Mouse (Mus musculus): ENCODE data around the gene Gm20388. TPM values are rescaled to one million over a fixed set of nuclear protein-coding genes. Genes with fewer than 3 reads are reported as not detected.

The Gm20388 gene
- polyA plus RNA-seq, 1 experiment from 2014 or later: not detected

DNA sequence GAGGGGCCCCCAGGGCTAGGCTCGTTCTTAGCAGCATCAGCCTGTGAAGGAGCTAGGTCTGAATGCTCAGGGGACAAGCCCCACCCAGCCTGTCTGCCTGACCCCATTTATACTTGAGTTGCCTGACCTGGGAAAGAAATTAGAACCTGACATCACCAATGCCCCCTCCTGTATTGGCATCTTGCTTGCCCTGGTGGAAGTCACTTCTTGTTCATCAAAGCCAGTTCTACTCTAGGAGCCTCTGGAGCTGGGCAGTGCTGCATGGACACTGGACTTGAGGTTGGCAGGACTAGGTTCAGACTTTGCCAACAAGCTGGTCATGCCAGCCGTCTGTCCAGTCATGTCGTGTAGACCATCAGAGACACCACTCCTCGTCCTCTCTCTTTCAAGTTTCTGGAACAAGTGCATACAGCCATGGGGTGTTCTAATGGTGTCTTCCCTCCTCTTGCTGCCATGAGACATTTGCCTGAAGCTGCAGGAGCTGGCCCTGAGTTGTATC lies 2267.8 kb downstream of the Gm20388 start:
- no peak overlapping the region for H3K4me2 ChIP-seq (replicated peaks; ENCODE audit: low read depth)
- DNase-seq (ENCODE audit: low spot score) (no peak), ATAC-seq (ENCODE audit: low FRiP score, low TSS enrichment) (no peak)
- no peaks in the 10 kb centered on the region for H3K36me3 ChIP-seq (ENCODE audit: control insufficient read depth, insufficient read depth, low read length)
- no peak overlapping the region for H3K27ac ChIP-seq (replicated peaks)
- 81% methylated on average over 4 of the region's 4 CpGs for WGBS
- no peaks in the 10 kb centered on the region for H3K27me3 ChIP-seq (ENCODE audit: control insufficient read depth, insufficient read depth, low read length)
- TF ChIP-seq EP300 (optimal IDR thresholded peaks at IDR 0.05) (no peak), CTCF (IDR thresholded peaks at IDR 0.05; ENCODE audit: low read depth) (no peak)
- no peaks in the 10 kb centered on the region for H3K9me3 ChIP-seq (ENCODE audit: control insufficient read depth, low read length)
- H3K4me3 ChIP-seq (ENCODE audit: low read depth, low read length): no peak overlapping the region
- 0 out of 2 replicates have a peak, but pooled peaks cover 2% of the 10 kb centered on the region for H3K4me1 ChIP-seq (replicated peaks; ENCODE audit: control insufficient read depth, insufficient read depth)
- H3K9ac ChIP-seq (ENCODE audit: low read length): no peak overlapping the region

DNA sequence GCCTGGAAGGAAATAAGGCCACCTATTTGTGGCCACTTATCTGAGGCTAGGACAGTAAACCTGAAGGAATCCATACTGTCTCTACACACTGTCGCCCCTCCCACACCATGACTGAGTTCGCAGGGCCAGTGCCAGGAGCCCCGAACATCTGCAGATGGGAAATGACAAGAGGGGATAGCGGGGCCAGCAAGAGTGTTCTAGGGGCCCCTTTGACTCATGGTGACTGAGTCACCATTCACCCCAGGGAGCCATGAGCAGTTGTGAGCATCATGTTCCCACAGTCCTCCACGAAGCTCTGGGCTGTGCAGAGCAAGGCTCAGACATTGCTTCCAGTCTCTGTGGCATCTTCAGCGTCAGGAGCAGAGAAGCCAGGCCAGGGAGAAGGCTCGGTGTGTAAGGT lies 2268.7 kb downstream of the Gm20388 start:
- Histone ChIP-seq H3K9ac (ENCODE audit: low read length) (no peak overlapping the region), H3K9me3 (ENCODE audit: control insufficient read depth, low read length) (no peaks in the 10 kb centered on the region), H3K4me3 (ENCODE audit: low read depth, low read length) (no peak overlapping the region), H3K36me3 (ENCODE audit: control insufficient read depth, insufficient read depth, low read length) (no peaks in the 10 kb centered on the region), H3K4me2 (replicated peaks; ENCODE audit: low read depth) (no peak overlapping the region), H3K27me3 (ENCODE audit: control insufficient read depth, insufficient read depth, low read length) (no peaks in the 10 kb centered on the region), H3K27ac (replicated peaks) (no peak overlapping the region), H3K4me1 (replicated peaks; ENCODE audit: control insufficient read depth, insufficient read depth) (0 out of 2 replicates have a peak, but pooled peaks cover 2% of the 10 kb centered on the region)
- DNase-seq (ENCODE audit: low spot score) (no peak), ATAC-seq (ENCODE audit: low FRiP score, low TSS enrichment) (no peak)
- WGBS: 76% methylated on average over 7 of the region's 7 CpGs
- TF ChIP-seq EP300 (optimal IDR thresholded peaks at IDR 0.05): no peak
- TF ChIP-seq CTCF (IDR thresholded peaks at IDR 0.05; ENCODE audit: low read depth): no peak

DNA sequence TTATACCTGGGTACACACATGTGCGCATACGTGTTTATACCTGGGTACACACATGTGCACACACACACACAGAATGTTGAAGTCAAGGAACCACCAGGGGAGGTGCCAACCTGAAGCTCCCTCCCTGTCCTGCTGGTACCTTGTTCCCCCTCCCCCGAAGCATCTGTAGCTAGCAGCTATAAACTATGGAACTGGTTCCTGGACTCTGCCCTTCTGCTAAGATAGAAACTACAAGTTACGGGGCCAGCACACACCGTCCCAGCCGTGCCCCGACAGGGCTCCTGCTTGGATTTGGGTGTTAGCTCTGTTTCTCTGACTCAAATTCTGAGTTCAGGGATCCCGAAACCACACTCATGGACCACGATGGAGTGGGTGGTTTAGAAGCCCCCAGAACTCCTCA lies 2269.5 kb downstream of the Gm20388 start:
- 81% methylated on average over 9 of the region's 9 CpGs for WGBS
- no peak for ATAC-seq (ENCODE audit: low FRiP score, low TSS enrichment)
- H3K4me2 ChIP-seq (replicated peaks; ENCODE audit: low read depth): no peak overlapping the region

DNA sequence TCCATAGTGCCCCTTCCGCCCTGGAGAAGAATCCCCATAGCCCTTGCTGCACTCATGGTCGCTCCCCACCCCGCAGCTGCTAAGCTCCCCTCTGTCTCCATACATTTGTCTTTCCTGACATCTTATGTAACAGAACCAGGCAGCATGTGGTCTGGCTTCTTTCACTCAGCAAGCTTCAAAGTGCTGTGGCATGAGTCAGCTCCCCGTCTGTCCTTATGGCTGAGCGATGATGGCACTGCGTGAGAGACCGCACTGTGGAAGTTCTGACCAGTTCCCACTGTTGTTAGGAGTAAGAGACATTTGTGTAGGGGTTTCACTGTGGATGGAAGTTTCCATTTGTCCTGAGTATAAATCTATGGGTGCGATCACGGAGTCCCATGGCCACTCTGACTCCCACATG lies 2270.8 kb downstream of the Gm20388 start:
- ATAC-seq (ENCODE audit: low FRiP score, low TSS enrichment): peak; percentile 59; the same call in 1 of the 2 replicates
- Histone ChIP-seq H3K4me3 (ENCODE audit: low read depth, low read length) (no peak overlapping the region), H3K9me3 (ENCODE audit: control insufficient read depth, low read length) (no peaks in the 10 kb centered on the region), H3K27ac (replicated peaks) (no peak overlapping the region), H3K4me2 (replicated peaks; ENCODE audit: low read depth) (0 out of 2 replicates have a peak overlapping the region, but pooled peaks have one; percentile 11), H3K27me3 (ENCODE audit: control insufficient read depth, insufficient read depth, low read length) (no peaks in the 10 kb centered on the region), H3K9ac (ENCODE audit: low read length) (no peak overlapping the region), H3K36me3 (ENCODE audit: control insufficient read depth, insufficient read depth, low read length) (no peaks in the 10 kb centered on the region), H3K4me1 (replicated peaks; ENCODE audit: control insufficient read depth, insufficient read depth) (0 out of 2 replicates have a peak, but pooled peaks cover 2% of the 10 kb centered on the region)
- WGBS: 33% methylated on average over 9 of the region's 9 CpGs
- TF ChIP-seq CTCF (IDR thresholded peaks at IDR 0.05; ENCODE audit: low read depth) (no peak), EP300 (optimal IDR thresholded peaks at IDR 0.05) (no peak)
- DNase-seq (ENCODE audit: low spot score): no peak

More for the DNA sequence above, 2269.5 kb downstream of the Gm20388 start:
- Histone ChIP-seq H3K27me3 (ENCODE audit: control insufficient read depth, insufficient read depth, low read length) (no peaks in the 10 kb centered on the region), H3K27ac (replicated peaks) (no peak overlapping the region), H3K4me1 (replicated peaks; ENCODE audit: control insufficient read depth, insufficient read depth) (0 out of 2 replicates have a peak, but pooled peaks cover 2% of the 10 kb centered on the region), H3K9me3 (ENCODE audit: control insufficient read depth, low read length) (no peaks in the 10 kb centered on the region), H3K9ac (ENCODE audit: low read length) (no peak overlapping the region), H3K4me3 (ENCODE audit: low read depth, low read length) (no peak overlapping the region), H3K36me3 (ENCODE audit: control insufficient read depth, insufficient read depth, low read length) (no peaks in the 10 kb centered on the region)
- DNase-seq (ENCODE audit: low spot score): no peak
- no peak for TF ChIP-seq CTCF (IDR thresholded peaks at IDR 0.05; ENCODE audit: low read depth)
- TF ChIP-seq EP300 (optimal IDR thresholded peaks at IDR 0.05): no peak

DNA sequence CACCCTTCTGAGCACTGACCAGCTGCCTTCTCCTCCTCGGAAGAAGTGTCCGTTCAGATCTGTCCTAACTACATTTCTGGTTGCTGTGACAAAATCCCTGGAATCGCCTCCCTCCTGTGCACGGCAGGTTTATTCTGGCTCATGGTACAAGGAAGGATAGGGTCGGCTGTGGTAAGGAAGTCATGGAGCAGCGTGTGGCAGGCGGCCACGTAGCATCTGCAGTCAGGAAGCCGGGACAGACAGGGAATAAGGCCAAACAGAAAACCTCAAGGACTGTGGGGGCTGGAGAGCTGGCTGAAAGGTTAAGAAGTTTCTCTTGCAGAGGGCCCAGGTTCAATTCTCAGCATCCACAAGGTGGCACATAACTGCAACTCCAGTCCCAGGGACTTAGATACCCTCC lies 2271.3 kb downstream of the Gm20388 start:
- TF ChIP-seq CTCF (IDR thresholded peaks at IDR 0.05; ENCODE audit: low read depth) (no peak; the same call in 1 of the 2 replicates), EP300 (optimal IDR thresholded peaks at IDR 0.05) (no peak)
- Histone ChIP-seq H3K4me1 (replicated peaks; ENCODE audit: control insufficient read depth, insufficient read depth) (0 out of 2 replicates have a peak, but pooled peaks cover 2% of the 10 kb centered on the region), H3K4me3 (ENCODE audit: low read depth, low read length) (no peak overlapping the region), H3K27ac (replicated peaks) (no peak overlapping the region), H3K36me3 (ENCODE audit: control insufficient read depth, insufficient read depth, low read length) (no peaks in the 10 kb centered on the region), H3K9ac (ENCODE audit: low read length) (no peak overlapping the region), H3K27me3 (ENCODE audit: control insufficient read depth, insufficient read depth, low read length) (no peaks in the 10 kb centered on the region), H3K9me3 (ENCODE audit: control insufficient read depth, low read length) (no peaks in the 10 kb centered on the region), H3K4me2 (replicated peaks; ENCODE audit: low read depth) (0 out of 2 replicates have a peak overlapping the region, but pooled peaks have one; percentile 11)
- DNase-seq (ENCODE audit: low spot score): no peak
- WGBS: 36% methylated on average over 9 of the region's 9 CpGs
- no peak for ATAC-seq (ENCODE audit: low FRiP score, low TSS enrichment)

DNA sequence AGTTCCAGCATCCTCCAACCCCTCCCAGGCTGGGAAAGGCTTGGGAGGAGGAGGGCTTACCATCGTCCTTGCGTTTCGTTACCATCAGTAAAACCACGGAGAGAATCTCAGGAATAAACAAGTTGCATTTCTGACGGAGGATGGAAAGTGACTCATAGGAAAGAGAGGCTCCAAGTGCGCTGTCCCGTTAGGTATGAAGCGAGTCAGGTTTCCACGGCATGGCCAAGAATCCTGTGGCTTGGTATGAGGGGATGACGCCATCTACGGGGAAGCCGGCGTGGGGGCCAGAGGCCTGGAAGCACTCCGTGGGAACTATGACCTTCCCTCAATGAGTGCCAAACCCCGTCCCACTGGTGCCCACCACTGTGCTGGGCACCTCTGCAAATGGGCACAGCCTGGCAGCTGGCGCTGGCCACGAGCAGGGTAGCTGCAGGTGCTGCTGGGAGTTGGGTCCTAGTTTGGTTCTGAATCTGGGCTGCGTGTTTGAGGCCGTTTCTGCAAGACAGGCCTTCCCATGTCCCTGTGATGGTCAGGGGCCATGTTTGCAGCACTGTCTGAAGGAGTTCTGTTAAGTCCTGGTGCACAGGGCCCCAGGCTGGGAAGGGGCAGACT lies 2275.8 kb downstream of the Gm20388 start:
- ATAC-seq (ENCODE audit: low FRiP score, low TSS enrichment): no peak
- DNase-seq (ENCODE audit: low spot score): no peak
- Histone ChIP-seq H3K27ac (replicated peaks) (no peak overlapping the region), H3K4me2 (replicated peaks; ENCODE audit: low read depth) (no peak overlapping the region), H3K4me3 (ENCODE audit: low read depth, low read length) (no peak overlapping the region), H3K36me3 (ENCODE audit: control insufficient read depth, insufficient read depth, low read length) (no peaks in the 10 kb centered on the region), H3K27me3 (ENCODE audit: control insufficient read depth, insufficient read depth, low read length) (no peaks in the 10 kb centered on the region), H3K4me1 (replicated peaks; ENCODE audit: control insufficient read depth, insufficient read depth) (0 out of 2 replicates have a peak, but pooled peaks cover 2% of the 10 kb centered on the region), H3K9me3 (ENCODE audit: control insufficient read depth, low read length) (no peaks in the 10 kb centered on the region), H3K9ac (ENCODE audit: low read length) (no peak overlapping the region)
- WGBS: 82% methylated on average over 19 of the region's 19 CpGs
- TF ChIP-seq CTCF (IDR thresholded peaks at IDR 0.05; ENCODE audit: low read depth): no peak
- no peak for TF ChIP-seq EP300 (optimal IDR thresholded peaks at IDR 0.05)
